Mouse (Mus musculus): Measurements from ENCODE around the gene Sstr5. TPM values are rescaled to one million over a fixed set of nuclear protein-coding genes. Genes with fewer than 3 reads are reported as not detected.
A peak's percentile ranks its signal among the peaks of the same experiment; 100 is the strongest.

Gene Sstr5
- polyA plus RNA-seq, 1 experiment from 2014 or later: 1.0 TPM

- Histone ChIP-seq H3K36me3 (ENCODE audit: control insufficient read depth, insufficient read depth, low read length) (no peaks in the 10 kb centered on the region), H3K9ac (ENCODE audit: low read depth, low read length) (peak overlapping the region; percentile 43; the same call in 1 of the 2 replicates), H3K4me2 (peak overlapping the region; percentile 12; the same call in 1 of the 2 replicates), H3K27me3 (ENCODE audit: control insufficient read depth, insufficient read depth, low read length) (peaks cover 15% of the 10 kb centered on the region), H3K4me3 (ENCODE audit: low read depth, low read length) (no peak overlapping the region), H3K27ac (ENCODE audit: low read depth, low read length) (peak overlapping the region; percentile 74), H3K4me1 (ENCODE audit: control insufficient read depth, insufficient read depth, low read length) (peaks cover 35% of the 10 kb centered on the region), H3K9me3 (replicated peaks; ENCODE audit: control insufficient read depth, low read length) (no peaks in the 10 kb centered on the region)
- no peak for ATAC-seq (replicated peaks; ENCODE audit: insufficient number of reproducible peaks, low FRiP score, low TSS enrichment)
- WGBS (ENCODE audit: insufficient replicate concordance): 35% methylated on average over 6 of the region's 6 CpGs
Observed at GRCm38 (mm10) chr17:25468301-25468700, 28.8 kb downstream of the Sstr5 start.

GRCm38 (mm10) chr17:25467781-25468180, 29.3 kb downstream of the Sstr5 start:
- no peaks in the 10 kb centered on the region for H3K36me3 ChIP-seq (ENCODE audit: control insufficient read depth, insufficient read depth, low read length)
- no peaks in the 10 kb centered on the region for H3K9me3 ChIP-seq (replicated peaks; ENCODE audit: control insufficient read depth, low read length)
- 24% methylated on average over 6 of the region's 6 CpGs for WGBS (ENCODE audit: insufficient replicate concordance)
- peaks cover 11% of the 10 kb centered on the region for H3K27me3 ChIP-seq (ENCODE audit: control insufficient read depth, insufficient read depth, low read length)
- peaks cover 39% of the 10 kb centered on the region for H3K4me1 ChIP-seq (ENCODE audit: control insufficient read depth, insufficient read depth, low read length)
- no peak overlapping the region for H3K4me3 ChIP-seq (ENCODE audit: low read depth, low read length)
- H3K4me2 ChIP-seq: peak overlapping the region; percentile 12; the same call in 1 of the 2 replicates
- no peak overlapping the region for H3K9ac ChIP-seq (ENCODE audit: low read depth, low read length)
- no peak for ATAC-seq (replicated peaks; ENCODE audit: insufficient number of reproducible peaks, low FRiP score, low TSS enrichment)
- peak overlapping the region; percentile 74 for H3K27ac ChIP-seq (ENCODE audit: low read depth, low read length)

GRCm38 (mm10) chr17:25466257-25466656, 30.8 kb downstream of the Sstr5 start:
- 51% methylated on average over 2 of the region's 2 CpGs for WGBS (ENCODE audit: insufficient replicate concordance)
- H3K27ac ChIP-seq (ENCODE audit: low read depth, low read length): no peak overlapping the region

GRCm38 (mm10) chr17:25464091-25464490, 33.0 kb downstream of the Sstr5 start:
- Histone ChIP-seq H3K27ac (ENCODE audit: low read depth, low read length) (peak overlapping the region; percentile 97), H3K27me3 (ENCODE audit: control insufficient read depth, insufficient read depth, low read length) (no peaks in the 10 kb centered on the region), H3K4me1 (ENCODE audit: control insufficient read depth, insufficient read depth, low read length) (peaks cover 33% of the 10 kb centered on the region), H3K4me3 (ENCODE audit: low read depth, low read length) (no peak overlapping the region), H3K9ac (ENCODE audit: low read depth, low read length) (no peak overlapping the region), H3K9me3 (replicated peaks; ENCODE audit: control insufficient read depth, low read length) (no peaks in the 10 kb centered on the region), H3K36me3 (ENCODE audit: control insufficient read depth, insufficient read depth, low read length) (no peaks in the 10 kb centered on the region), H3K4me2 (no peak overlapping the region)
- ATAC-seq (replicated peaks; ENCODE audit: insufficient number of reproducible peaks, low FRiP score, low TSS enrichment): no peak
- 48% methylated on average over 4 of the region's 4 CpGs for WGBS (ENCODE audit: insufficient replicate concordance)

More at GRCm38 (mm10) chr17:25466257-25466656, 30.8 kb downstream of the Sstr5 start:
- Histone ChIP-seq H3K4me3 (ENCODE audit: low read depth, low read length) (no peak overlapping the region), H3K27me3 (ENCODE audit: control insufficient read depth, insufficient read depth, low read length) (0 out of 2 replicates have a peak, but pooled peaks cover 5% of the 10 kb centered on the region), H3K4me1 (ENCODE audit: control insufficient read depth, insufficient read depth, low read length) (peaks cover 37% of the 10 kb centered on the region), H3K9me3 (replicated peaks; ENCODE audit: control insufficient read depth, low read length) (no peaks in the 10 kb centered on the region), H3K36me3 (ENCODE audit: control insufficient read depth, insufficient read depth, low read length) (no peaks in the 10 kb centered on the region), H3K4me2 (no peak overlapping the region), H3K9ac (ENCODE audit: low read depth, low read length) (no peak overlapping the region)
- no peak for ATAC-seq (replicated peaks; ENCODE audit: insufficient number of reproducible peaks, low FRiP score, low TSS enrichment)

- peak; percentile 66 for ATAC-seq (replicated peaks; ENCODE audit: insufficient number of reproducible peaks, low FRiP score, low TSS enrichment)
- 8% methylated on average over 4 of the region's 4 CpGs for WGBS (ENCODE audit: insufficient replicate concordance)
- H3K4me3 ChIP-seq (ENCODE audit: low read depth, low read length): no peak overlapping the region
- no peaks in the 10 kb centered on the region for H3K36me3 ChIP-seq (ENCODE audit: control insufficient read depth, insufficient read depth, low read length)
- H3K9ac ChIP-seq (ENCODE audit: low read depth, low read length): 0 out of 2 replicates have a peak overlapping the region, but pooled peaks have one; percentile 3
- H3K9me3 ChIP-seq (replicated peaks; ENCODE audit: control insufficient read depth, low read length): no peaks in the 10 kb centered on the region
- H3K4me1 ChIP-seq (ENCODE audit: control insufficient read depth, insufficient read depth, low read length): peaks cover 28% of the 10 kb centered on the region
- no peaks in the 10 kb centered on the region for H3K27me3 ChIP-seq (ENCODE audit: control insufficient read depth, insufficient read depth, low read length)
- H3K27ac ChIP-seq (ENCODE audit: low read depth, low read length): peak overlapping the region; percentile 97
- H3K4me2 ChIP-seq: peak overlapping the region; percentile 46
Observed at GRCm38 (mm10) chr17:25463326-25463945, 33.7 kb downstream of the Sstr5 start.

- Histone ChIP-seq H3K9me3 (replicated peaks; ENCODE audit: control insufficient read depth, low read length) (no peaks in the 10 kb centered on the region), H3K27ac (ENCODE audit: low read depth, low read length) (peak overlapping the region; percentile 97), H3K36me3 (ENCODE audit: control insufficient read depth, insufficient read depth, low read length) (no peaks in the 10 kb centered on the region), H3K9ac (ENCODE audit: low read depth, low read length) (peak overlapping the region; percentile 59), H3K4me2 (peak overlapping the region; percentile 46), H3K27me3 (ENCODE audit: control insufficient read depth, insufficient read depth, low read length) (no peaks in the 10 kb centered on the region), H3K4me1 (ENCODE audit: control insufficient read depth, insufficient read depth, low read length) (peaks cover 18% of the 10 kb centered on the region), H3K4me3 (ENCODE audit: low read depth, low read length) (0 out of 2 replicates have a peak overlapping the region, but pooled peaks have one; percentile 11)
- ATAC-seq (replicated peaks; ENCODE audit: insufficient number of reproducible peaks, low FRiP score, low TSS enrichment): peak; percentile 78
- WGBS (ENCODE audit: insufficient replicate concordance): 18% methylated on average over 9 of the region's 9 CpGs
Observed at GRCm38 (mm10) chr17:25462236-25462875, 34.7 kb downstream of the Sstr5 start.

- Histone ChIP-seq H3K4me1 (ENCODE audit: control insufficient read depth, insufficient read depth, low read length) (peaks cover 14% of the 10 kb centered on the region), H3K9ac (ENCODE audit: low read depth, low read length) (no peak overlapping the region), H3K27ac (ENCODE audit: low read depth, low read length) (no peak overlapping the region), H3K4me2 (no peak overlapping the region), H3K36me3 (ENCODE audit: control insufficient read depth, insufficient read depth, low read length) (no peaks in the 10 kb centered on the region), H3K4me3 (ENCODE audit: low read depth, low read length) (no peak overlapping the region), H3K27me3 (ENCODE audit: control insufficient read depth, insufficient read depth, low read length) (no peaks in the 10 kb centered on the region), H3K9me3 (replicated peaks; ENCODE audit: control insufficient read depth, low read length) (no peaks in the 10 kb centered on the region)
- no peak for ATAC-seq (replicated peaks; ENCODE audit: insufficient number of reproducible peaks, low FRiP score, low TSS enrichment)
- 50% methylated on average over 8 of the region's 8 CpGs for WGBS (ENCODE audit: insufficient replicate concordance)
Observed at GRCm38 (mm10) chr17:25456540-25456939, 40.5 kb downstream of the Sstr5 start.

GRCm38 (mm10) chr17:25454272-25454671, 42.8 kb downstream of the Sstr5 start, which contains the start of gene Tekt4:
Gene Tekt4, plus strand, starts transcription at chr17:25454615.
- peaks cover 14% of the 10 kb centered on the region for H3K4me1 ChIP-seq (ENCODE audit: control insufficient read depth, insufficient read depth, low read length)
- WGBS (ENCODE audit: insufficient replicate concordance): 50% methylated on average over 2 of the region's 2 CpGs

More at GRCm38 (mm10) chr17:25454272-25454671, 42.8 kb downstream of the Sstr5 start, which contains the start of gene Tekt4:
- Histone ChIP-seq H3K27ac (ENCODE audit: low read depth, low read length) (no peak within 1 kb of the TSS), H3K4me2 (no peak within 1 kb of the TSS), H3K9ac (ENCODE audit: low read depth, low read length) (peak within 1 kb of the TSS; percentile 52; the same call in 1 of the 2 replicates), H3K4me3 (ENCODE audit: low read depth, low read length) (no peak within 1 kb of the TSS), H3K9me3 (replicated peaks; ENCODE audit: control insufficient read depth, low read length) (no peaks in the 10 kb centered on the region), H3K36me3 (ENCODE audit: control insufficient read depth, insufficient read depth, low read length) (no peaks in the 10 kb centered on the region), H3K27me3 (ENCODE audit: control insufficient read depth, insufficient read depth, low read length) (no peaks in the 10 kb centered on the region; the same call in 1 of the 2 replicates)
- no peak for ATAC-seq (replicated peaks; ENCODE audit: insufficient number of reproducible peaks, low FRiP score, low TSS enrichment)
